Mouse (Mus musculus): ENCODE results near the gene Ndufs5. TPM values are rescaled to one million over a fixed set of nuclear protein-coding genes. Genes with fewer than 3 reads are reported as not detected.
A peak's percentile ranks its signal among the peaks of the same experiment; 100 is the strongest.

Ndufs5 gene
- polyA plus RNA-seq, 1 experiment from 2014 or later, result 586 TPM

DNA sequence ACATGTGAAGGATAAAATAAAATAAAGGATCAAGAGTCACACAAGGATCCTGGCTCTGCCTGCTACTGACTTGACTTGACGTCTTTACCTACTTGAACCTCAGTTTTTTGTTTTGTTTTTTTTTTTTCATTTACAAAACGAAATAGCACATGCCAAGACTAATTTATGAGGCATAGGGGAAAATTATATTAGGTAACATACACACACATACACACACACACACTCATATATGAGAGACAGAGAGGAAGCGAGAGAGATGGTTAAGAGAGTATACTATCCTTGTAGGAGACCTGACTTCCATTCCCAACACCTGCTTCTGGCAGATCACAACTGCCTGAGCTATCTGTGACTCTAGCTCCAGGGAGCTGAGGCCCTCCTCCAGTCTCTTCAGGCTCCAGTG is 33.7 kb downstream of the Ndufs5 start, which contains the start of gene Macf1:
Macf1 (minus strand) TSS at position 101 of the 400 bp plus-strand sequence.
- ATAC-seq (ENCODE audit: low read depth), result no peak
- H3K4me2 ChIP-seq (ENCODE audit: low read depth, low read length), result peak within 1 kb of the TSS; percentile 92
- H3K27ac ChIP-seq (ENCODE audit: low read depth, low read length), result no peak within 1 kb of the TSS; the same call in 1 of the 2 replicates
- H3K36me3 ChIP-seq (ENCODE audit: control insufficient read depth, insufficient read depth, low read length), result peaks cover 14% of the 10 kb centered on the region
- peak within 1 kb of the TSS; percentile 95 for H3K4me3 ChIP-seq (ENCODE audit: low read depth, low read length)
- H3K4me1 ChIP-seq (ENCODE audit: control insufficient read depth, insufficient read depth, low read length), result peaks cover 24% of the 10 kb centered on the region
- H3K27me3 ChIP-seq (ENCODE audit: control insufficient read depth, insufficient read depth, low read length), result no peaks in the 10 kb centered on the region
- 75% methylated on average over 3 of the region's 3 CpGs for WGBS
- H3K9ac ChIP-seq (replicated peaks; ENCODE audit: low read depth, low read length), result no peak within 1 kb of the TSS; the same call in 1 of the 2 replicates
- H3K9me3 ChIP-seq (ENCODE audit: control insufficient read depth, low read length), result no peaks in the 10 kb centered on the region

DNA sequence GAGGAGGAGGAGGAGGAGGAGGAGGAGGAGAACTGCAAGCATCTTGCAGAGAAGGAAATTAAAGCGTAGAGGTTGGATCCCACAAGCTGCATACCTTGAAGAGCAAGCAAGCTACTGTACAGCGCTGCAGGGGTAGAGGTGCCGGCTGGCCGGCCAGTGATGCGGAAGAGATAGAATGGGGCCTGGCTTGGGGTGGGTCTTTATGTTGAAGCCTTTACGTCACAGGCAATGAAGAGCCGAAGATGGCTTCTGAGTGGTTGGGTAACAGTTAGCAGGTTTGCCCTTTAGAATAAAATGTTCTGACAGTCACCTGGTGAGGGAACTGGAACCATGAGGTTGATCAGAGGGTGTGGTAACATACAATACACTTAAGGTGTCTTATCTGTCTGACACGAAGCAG is 35.7 kb downstream of the Ndufs5 start:
- H3K9ac ChIP-seq (replicated peaks; ENCODE audit: low read depth, low read length), result no peak overlapping the region
- 75% methylated on average over 8 of the region's 8 CpGs for WGBS
- H3K36me3 ChIP-seq (ENCODE audit: control insufficient read depth, insufficient read depth, low read length), result peaks cover 14% of the 10 kb centered on the region
- ATAC-seq (ENCODE audit: low read depth), result no peak
- H3K9me3 ChIP-seq (ENCODE audit: control insufficient read depth, low read length), result no peaks in the 10 kb centered on the region
- no peak overlapping the region for H3K27ac ChIP-seq (ENCODE audit: low read depth, low read length)
- H3K4me3 ChIP-seq (ENCODE audit: low read depth, low read length), result no peak overlapping the region
- no peaks in the 10 kb centered on the region for H3K27me3 ChIP-seq (ENCODE audit: control insufficient read depth, insufficient read depth, low read length)
- H3K4me2 ChIP-seq (ENCODE audit: low read depth, low read length), result no peak overlapping the region
- H3K4me1 ChIP-seq (ENCODE audit: control insufficient read depth, insufficient read depth, low read length), result peaks cover 25% of the 10 kb centered on the region

DNA sequence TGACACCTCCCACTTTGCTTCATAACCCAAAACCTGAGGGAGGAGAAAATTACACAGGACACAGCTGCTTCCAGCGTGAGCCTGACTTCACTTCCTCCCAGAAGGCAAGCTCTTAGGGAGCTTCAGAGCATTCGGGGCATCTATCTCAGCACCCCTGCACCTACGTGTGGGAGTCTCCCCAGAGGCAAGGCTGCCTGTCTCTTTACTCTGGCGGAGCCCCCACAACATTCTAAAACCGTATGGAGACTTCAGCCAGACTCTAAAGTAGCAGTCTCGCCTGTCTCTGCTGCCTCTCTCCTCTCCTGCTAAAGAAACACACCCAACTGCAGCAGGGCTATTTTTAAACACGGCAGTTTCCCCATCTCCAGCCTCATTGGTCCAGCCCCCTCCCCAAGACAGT is 37.0 kb downstream of the Ndufs5 start:
- H3K9me3 ChIP-seq (ENCODE audit: control insufficient read depth, low read length), result no peaks in the 10 kb centered on the region
- WGBS, result 51% methylated on average over 7 of the region's 7 CpGs
- H3K36me3 ChIP-seq (ENCODE audit: control insufficient read depth, insufficient read depth, low read length), result peaks cover 14% of the 10 kb centered on the region
- no peak for ATAC-seq (ENCODE audit: low read depth)
- H3K4me1 ChIP-seq (ENCODE audit: control insufficient read depth, insufficient read depth, low read length), result peaks cover 35% of the 10 kb centered on the region
- H3K4me3 ChIP-seq (ENCODE audit: low read depth, low read length), result no peak overlapping the region
- no peak overlapping the region for H3K27ac ChIP-seq (ENCODE audit: low read depth, low read length)
- H3K27me3 ChIP-seq (ENCODE audit: control insufficient read depth, insufficient read depth, low read length), result no peaks in the 10 kb centered on the region
- H3K4me2 ChIP-seq (ENCODE audit: low read depth, low read length), result no peak overlapping the region
- H3K9ac ChIP-seq (replicated peaks; ENCODE audit: low read depth, low read length), result no peak overlapping the region

DNA sequence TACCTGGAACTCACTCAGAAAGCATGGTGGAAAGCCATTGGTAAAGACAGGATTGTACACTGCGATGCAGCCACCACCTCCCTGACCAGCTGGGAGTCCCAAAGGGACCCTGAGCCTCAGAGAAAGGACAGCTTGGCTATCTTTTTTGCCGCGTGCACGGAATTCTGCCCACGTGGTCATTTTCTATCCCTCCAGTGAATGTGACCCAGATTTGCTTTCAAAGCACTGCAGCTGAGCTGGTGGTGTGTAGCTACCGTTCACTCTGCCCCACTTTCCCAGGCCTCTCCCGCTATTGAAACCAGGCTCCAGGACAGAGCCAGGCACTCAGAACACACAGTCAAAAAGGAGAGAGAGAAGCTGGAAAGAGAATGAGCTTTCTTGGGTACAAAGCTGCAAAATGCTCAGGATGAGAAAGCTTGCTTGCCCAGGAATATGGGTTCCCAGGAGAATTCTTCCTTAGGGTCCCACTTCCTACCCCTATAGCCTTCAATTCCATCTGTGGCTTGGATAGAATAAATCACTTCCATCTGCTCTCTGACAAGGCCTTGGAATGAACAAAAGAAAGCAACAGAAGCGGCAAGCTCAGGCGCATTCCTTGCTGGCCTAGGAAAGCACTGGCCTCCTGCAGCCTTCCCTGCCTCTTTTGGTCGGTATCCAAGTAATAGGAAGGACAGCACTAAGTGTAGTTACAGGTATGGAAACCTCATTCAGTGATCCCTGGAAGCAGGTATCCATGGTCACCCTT is 40.8 kb downstream of the Ndufs5 start:
- Histone ChIP-seq H3K27me3 (ENCODE audit: control insufficient read depth, insufficient read depth, low read length) (no peaks in the 10 kb centered on the region), H3K9me3 (ENCODE audit: control insufficient read depth, low read length) (no peaks in the 10 kb centered on the region), H3K9ac (replicated peaks; ENCODE audit: low read depth, low read length) (peak overlapping the region; percentile 29; the same call in 1 of the 2 replicates), H3K36me3 (ENCODE audit: control insufficient read depth, insufficient read depth, low read length) (no peaks in the 10 kb centered on the region; the same call in 1 of the 2 replicates), H3K4me1 (ENCODE audit: control insufficient read depth, insufficient read depth, low read length) (peaks cover 16% of the 10 kb centered on the region), H3K27ac (ENCODE audit: low read depth, low read length) (peak overlapping the region; percentile 66), H3K4me2 (ENCODE audit: low read depth, low read length) (no peak overlapping the region), H3K4me3 (ENCODE audit: low read depth, low read length) (no peak overlapping the region)
- 0 out of 2 replicates have a peak, but pooled peaks have one; percentile 18 for ATAC-seq (ENCODE audit: low read depth)
- WGBS, result 15% methylated on average over 10 of the region's 10 CpGs

DNA sequence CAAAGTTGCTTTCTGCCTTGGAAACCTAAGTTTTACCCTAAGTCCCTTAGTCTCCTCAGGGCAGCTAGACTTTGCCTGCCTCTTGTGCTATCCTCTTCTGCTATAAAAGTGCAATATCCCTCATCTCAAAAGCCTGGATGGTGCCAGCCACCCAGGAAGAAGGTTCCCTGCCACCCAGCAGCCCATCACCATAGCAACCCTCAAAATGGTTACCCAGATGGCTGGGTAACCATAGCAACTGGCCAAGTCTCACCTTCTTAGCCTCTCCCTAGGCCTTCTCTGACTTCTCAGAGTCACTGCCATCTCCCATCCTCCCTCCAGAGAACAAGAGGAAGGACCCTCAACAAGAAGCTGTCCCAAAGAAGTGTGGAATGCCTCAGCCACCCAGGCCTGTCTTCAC is 47.4 kb downstream of the Ndufs5 start:
- ATAC-seq (ENCODE audit: low read depth), result peak; percentile 53; the same call in 1 of the 2 replicates
- Histone ChIP-seq H3K4me2 (ENCODE audit: low read depth, low read length) (no peak overlapping the region), H3K27ac (ENCODE audit: low read depth, low read length) (no peak overlapping the region), H3K4me1 (ENCODE audit: control insufficient read depth, insufficient read depth, low read length) (peaks cover 31% of the 10 kb centered on the region), H3K27me3 (ENCODE audit: control insufficient read depth, insufficient read depth, low read length) (no peaks in the 10 kb centered on the region), H3K9me3 (ENCODE audit: control insufficient read depth, low read length) (no peaks in the 10 kb centered on the region), H3K9ac (replicated peaks; ENCODE audit: low read depth, low read length) (no peak overlapping the region), H3K36me3 (ENCODE audit: control insufficient read depth, insufficient read depth, low read length) (no peaks in the 10 kb centered on the region; the same call in 1 of the 2 replicates), H3K4me3 (ENCODE audit: low read depth, low read length) (no peak overlapping the region)

DNA sequence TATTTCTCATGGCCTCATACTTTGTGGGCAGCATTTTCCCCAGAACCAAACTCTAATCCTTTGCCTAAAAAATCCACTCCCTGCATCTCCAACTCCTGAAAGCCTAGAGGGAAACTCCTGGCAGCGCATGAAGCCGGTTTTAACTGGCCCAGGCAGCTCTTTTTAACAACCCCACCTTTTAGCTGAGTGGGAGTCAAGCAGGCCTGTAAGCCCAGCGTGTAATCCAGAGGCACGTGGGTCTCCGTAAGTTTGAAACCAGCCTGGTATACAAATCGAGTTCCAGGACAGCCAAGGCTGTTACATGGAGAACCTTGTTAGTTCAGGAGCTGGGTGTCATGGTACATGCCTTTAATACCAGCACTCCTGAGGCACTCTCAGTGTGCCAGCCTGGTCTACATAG is 48.3 kb downstream of the Ndufs5 start:
- WGBS, result 80% methylated on average over 6 of the region's 6 CpGs
- Histone ChIP-seq H3K4me2 (ENCODE audit: low read depth, low read length) (no peak overlapping the region), H3K9me3 (ENCODE audit: control insufficient read depth, low read length) (no peaks in the 10 kb centered on the region), H3K9ac (replicated peaks; ENCODE audit: low read depth, low read length) (no peak overlapping the region), H3K36me3 (ENCODE audit: control insufficient read depth, insufficient read depth, low read length) (no peaks in the 10 kb centered on the region; the same call in 1 of the 2 replicates), H3K4me1 (ENCODE audit: control insufficient read depth, insufficient read depth, low read length) (peaks cover 38% of the 10 kb centered on the region), H3K27ac (ENCODE audit: low read depth, low read length) (no peak overlapping the region), H3K4me3 (ENCODE audit: low read depth, low read length) (no peak overlapping the region), H3K27me3 (ENCODE audit: control insufficient read depth, insufficient read depth, low read length) (no peaks in the 10 kb centered on the region)
- no peak for ATAC-seq (ENCODE audit: low read depth)

DNA sequence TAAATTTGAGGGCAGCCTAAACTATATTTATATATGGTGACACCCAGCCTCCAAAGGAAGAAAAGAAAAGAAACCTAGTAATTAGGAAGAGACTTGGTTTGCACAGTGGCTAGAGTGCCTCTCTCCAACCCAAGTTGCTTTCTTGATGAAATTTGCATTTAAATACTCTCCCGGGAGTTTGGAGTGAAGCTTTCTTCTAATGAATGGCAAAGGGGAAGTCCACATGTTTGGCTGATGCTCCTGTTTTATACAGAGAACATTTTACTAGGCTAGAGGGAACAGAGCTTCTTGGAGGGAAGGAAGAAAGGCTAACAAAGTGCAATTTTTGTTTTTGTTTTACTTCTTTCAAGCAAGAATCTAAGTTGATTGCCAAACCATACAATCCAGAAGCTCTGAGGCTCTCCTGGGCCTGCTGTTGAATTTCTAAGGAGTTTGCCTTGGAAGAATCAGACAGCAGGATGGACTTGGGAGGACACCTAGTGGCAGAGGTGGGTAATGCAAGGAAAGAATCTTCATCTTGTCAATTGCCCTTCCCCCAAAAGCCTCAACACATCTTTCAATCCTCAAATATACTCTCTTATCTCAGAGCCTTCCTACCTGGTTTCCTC is 50.6 kb downstream of the Ndufs5 start:
- 9% methylated on average over 1 of the region's 1 CpGs for WGBS
- Histone ChIP-seq H3K27ac (ENCODE audit: low read depth, low read length) (peak overlapping the region; percentile 22; the same call in 1 of the 2 replicates), H3K9ac (replicated peaks; ENCODE audit: low read depth, low read length) (no peak overlapping the region), H3K9me3 (ENCODE audit: control insufficient read depth, low read length) (no peaks in the 10 kb centered on the region), H3K4me3 (ENCODE audit: low read depth, low read length) (no peak overlapping the region), H3K4me1 (ENCODE audit: control insufficient read depth, insufficient read depth, low read length) (peaks cover 51% of the 10 kb centered on the region), H3K27me3 (ENCODE audit: control insufficient read depth, insufficient read depth, low read length) (no peaks in the 10 kb centered on the region), H3K4me2 (ENCODE audit: low read depth, low read length) (no peak overlapping the region), H3K36me3 (ENCODE audit: control insufficient read depth, insufficient read depth, low read length) (no peaks in the 10 kb centered on the region; the same call in 1 of the 2 replicates)
- ATAC-seq (ENCODE audit: low read depth), result no peak

DNA sequence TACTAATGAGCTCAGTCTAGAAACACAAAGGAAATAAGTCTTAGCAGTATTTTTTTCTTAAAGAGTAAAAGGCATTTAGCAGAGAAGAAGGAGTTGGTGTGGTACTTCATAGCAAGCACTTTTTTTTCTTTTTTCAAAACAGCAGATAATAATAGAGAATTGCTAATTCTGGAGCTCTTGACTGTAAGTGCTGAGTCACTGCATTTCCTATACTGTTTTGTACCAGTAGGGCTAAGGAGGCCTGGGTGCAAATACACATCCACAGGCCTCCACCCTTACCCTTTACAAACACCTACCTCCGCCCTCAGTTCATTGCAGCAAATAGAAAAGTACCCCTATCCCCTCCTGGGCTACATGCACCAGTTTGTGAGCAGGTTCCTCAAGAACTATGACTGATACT is 51.5 kb downstream of the Ndufs5 start:
- Histone ChIP-seq H3K27me3 (ENCODE audit: control insufficient read depth, insufficient read depth, low read length) (no peaks in the 10 kb centered on the region), H3K9ac (replicated peaks; ENCODE audit: low read depth, low read length) (no peak overlapping the region), H3K4me3 (ENCODE audit: low read depth, low read length) (no peak overlapping the region), H3K9me3 (ENCODE audit: control insufficient read depth, low read length) (no peaks in the 10 kb centered on the region), H3K27ac (ENCODE audit: low read depth, low read length) (peak overlapping the region; percentile 22; the same call in 1 of the 2 replicates), H3K4me2 (ENCODE audit: low read depth, low read length) (no peak overlapping the region), H3K4me1 (ENCODE audit: control insufficient read depth, insufficient read depth, low read length) (peaks cover 56% of the 10 kb centered on the region), H3K36me3 (ENCODE audit: control insufficient read depth, insufficient read depth, low read length) (no peaks in the 10 kb centered on the region; the same call in 1 of the 2 replicates)
- WGBS, result 75% methylated on average over 1 of the region's 1 CpGs
- no peak for ATAC-seq (ENCODE audit: low read depth)

DNA sequence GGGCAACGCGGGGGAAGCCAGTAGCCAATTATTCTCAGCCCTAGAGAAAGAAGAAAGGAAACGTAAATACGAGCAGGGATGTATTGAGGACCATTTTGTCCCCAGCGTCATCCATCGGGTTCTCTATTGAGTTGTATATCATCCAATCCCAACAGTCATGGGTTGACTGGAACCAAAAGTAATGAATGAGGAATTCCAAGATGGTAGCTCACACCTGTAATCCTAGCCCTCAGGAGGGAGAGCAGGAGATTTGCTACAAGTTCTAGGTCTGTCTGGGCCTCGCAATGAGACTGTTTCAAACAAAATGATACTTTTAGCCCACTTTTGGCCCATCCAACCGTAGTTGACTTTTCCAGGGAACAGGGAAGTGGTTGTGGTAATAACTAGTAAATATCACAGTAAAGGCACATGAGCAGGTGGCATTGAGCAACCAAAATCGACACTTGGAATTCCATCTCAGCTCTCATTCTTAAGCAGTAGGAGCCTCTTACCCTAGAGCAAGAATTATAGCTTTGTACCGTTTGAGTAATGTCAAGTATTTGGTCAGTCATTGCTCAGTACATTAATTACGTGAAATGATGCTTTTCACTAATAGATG is 52.2 kb downstream of the Ndufs5 start:
- Histone ChIP-seq H3K4me2 (ENCODE audit: low read depth, low read length) (peak overlapping the region; percentile 89), H3K27me3 (ENCODE audit: control insufficient read depth, insufficient read depth, low read length) (no peaks in the 10 kb centered on the region), H3K36me3 (ENCODE audit: control insufficient read depth, insufficient read depth, low read length) (no peaks in the 10 kb centered on the region), H3K9me3 (ENCODE audit: control insufficient read depth, low read length) (no peaks in the 10 kb centered on the region), H3K9ac (replicated peaks; ENCODE audit: low read depth, low read length) (peak overlapping the region; percentile 98; the same call in 1 of the 2 replicates), H3K27ac (ENCODE audit: low read depth, low read length) (peak overlapping the region; percentile 99), H3K4me1 (ENCODE audit: control insufficient read depth, insufficient read depth, low read length) (peaks cover 54% of the 10 kb centered on the region), H3K4me3 (ENCODE audit: low read depth, low read length) (peak overlapping the region; percentile 78)
- 27% methylated on average over 11 of the region's 11 CpGs for WGBS
- ATAC-seq (ENCODE audit: low read depth), result no peak
